Mouse (Mus musculus): ENCODE results near the gene Epn1. TPM values are rescaled to one million over a fixed set of nuclear protein-coding genes. Genes with fewer than 3 reads are reported as not detected.

Epn1 gene
- polyA plus RNA-seq, 1 experiment from 2014 or later = 65.1 TPM

DNA sequence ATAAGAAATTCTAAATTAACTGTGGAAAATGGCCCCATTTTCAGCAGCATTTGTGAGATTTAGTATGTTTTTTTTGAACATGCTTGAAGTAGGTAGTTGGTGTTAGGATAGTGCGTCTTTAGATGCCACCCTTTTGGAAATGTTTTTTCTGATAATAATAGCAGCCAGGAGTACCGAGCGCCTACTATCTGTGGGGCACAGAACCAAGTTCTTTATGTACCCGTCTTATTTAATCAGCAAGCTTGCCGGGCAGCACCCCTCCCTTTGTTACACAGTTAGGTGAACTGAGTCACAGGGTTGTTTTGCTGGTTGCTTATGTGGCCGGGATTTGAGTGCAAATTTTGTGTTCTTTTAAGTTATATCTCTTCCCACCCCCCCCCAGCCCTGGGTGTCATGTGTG, 1.2 kb downstream of the Epn1 start:
- DNase-seq (ENCODE audit: low spot score) = no peak
- no peaks in the 10 kb centered on the region for H3K9me3 ChIP-seq (ENCODE audit: control insufficient read depth, low read length)
- no peaks in the 10 kb centered on the region for H3K27me3 ChIP-seq (replicated peaks; ENCODE audit: control insufficient read depth, insufficient read depth, low read length)
- H3K4me1 ChIP-seq (replicated peaks; ENCODE audit: control insufficient read depth, insufficient read depth, low read length) = peaks cover 10% of the 10 kb centered on the region
- H3K36me3 ChIP-seq (ENCODE audit: control insufficient read depth, insufficient read depth, low read length) = peaks cover 62% of the 10 kb centered on the region
- 68% methylated on average over 6 of the region's 6 CpGs for WGBS
- H3K4me3 ChIP-seq (ENCODE audit: low read depth, low read length) = peak overlapping the region; percentile 96
- H3K4me2 ChIP-seq (ENCODE audit: low read length) = peak overlapping the region; percentile 66
- no peak for ATAC-seq (replicated peaks; ENCODE audit: low FRiP score, low TSS enrichment, low read depth)
- H3K27ac ChIP-seq (ENCODE audit: low read depth) = no peak overlapping the region
- peak overlapping the region; percentile 95 for H3K9ac ChIP-seq (ENCODE audit: low read length)

DNA sequence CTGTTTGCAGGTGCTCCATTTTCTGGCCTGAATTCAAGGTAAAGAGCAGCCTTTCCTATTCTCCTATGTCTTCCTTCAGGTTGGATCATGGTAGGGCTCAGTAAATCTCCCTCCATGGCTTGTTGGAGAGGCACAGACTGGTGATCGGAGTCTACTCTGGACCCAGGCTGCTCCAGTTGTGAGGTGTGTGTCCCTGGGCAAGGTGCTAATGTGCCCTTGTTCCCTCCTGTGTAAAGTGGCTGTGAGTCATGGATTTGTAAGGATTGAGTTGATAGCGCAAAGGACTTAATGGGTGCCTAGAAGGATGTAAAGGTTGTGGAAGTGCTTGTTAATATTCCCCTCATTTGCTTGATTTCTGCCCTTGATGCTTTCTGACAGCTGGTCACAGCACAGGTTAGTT, 1.9 kb downstream of the Epn1 start:
- Histone ChIP-seq H3K4me3 (ENCODE audit: low read depth, low read length) (no peak overlapping the region), H3K9ac (ENCODE audit: low read length) (no peak overlapping the region), H3K4me2 (ENCODE audit: low read length) (peak overlapping the region; percentile 66), H3K27ac (ENCODE audit: low read depth) (no peak overlapping the region), H3K27me3 (replicated peaks; ENCODE audit: control insufficient read depth, insufficient read depth, low read length) (no peaks in the 10 kb centered on the region), H3K9me3 (ENCODE audit: control insufficient read depth, low read length) (no peaks in the 10 kb centered on the region), H3K4me1 (replicated peaks; ENCODE audit: control insufficient read depth, insufficient read depth, low read length) (peaks cover 10% of the 10 kb centered on the region), H3K36me3 (ENCODE audit: control insufficient read depth, insufficient read depth, low read length) (peaks cover 59% of the 10 kb centered on the region)
- ATAC-seq (replicated peaks; ENCODE audit: low FRiP score, low TSS enrichment, low read depth) (no peak), DNase-seq (ENCODE audit: low spot score) (no peak)
- WGBS = 97% methylated on average over 2 of the region's 2 CpGs

DNA sequence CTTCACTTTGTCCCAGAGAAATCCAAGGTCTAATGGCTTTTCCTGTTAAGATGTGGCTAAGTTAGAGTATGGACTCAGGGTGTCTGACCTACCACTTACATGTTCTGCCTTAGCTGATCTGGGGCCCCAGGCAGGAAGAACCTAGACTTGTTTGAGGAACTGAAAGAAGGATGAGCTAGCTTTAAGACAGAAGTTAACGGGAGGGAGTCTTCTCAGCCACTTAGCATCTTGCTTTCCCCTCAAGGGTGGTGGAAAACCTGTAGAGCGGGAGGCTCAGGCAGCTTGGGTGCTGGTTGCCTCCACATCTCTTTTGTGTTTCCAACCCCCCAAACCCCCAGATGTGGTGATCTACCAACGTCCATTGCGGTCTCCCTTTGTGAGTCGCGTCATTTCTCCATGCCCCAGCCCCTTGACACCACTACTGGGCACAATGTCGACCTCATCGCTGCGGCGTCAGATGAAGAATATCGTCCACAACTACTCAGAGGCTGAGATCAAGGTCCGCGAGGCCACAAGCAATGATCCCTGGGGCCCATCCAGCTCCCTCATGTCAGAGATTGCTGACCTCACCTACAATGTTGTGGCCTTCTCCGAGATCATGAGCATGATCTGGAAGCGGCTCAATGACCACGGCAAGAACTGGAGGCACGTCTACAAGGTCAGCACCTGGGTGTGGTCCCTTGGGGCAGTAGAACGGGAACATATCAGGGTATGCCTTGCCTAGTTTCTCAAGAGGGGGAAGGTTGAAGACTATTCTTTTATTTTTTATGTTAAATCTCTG, 3.5 kb downstream of the Epn1 start:
- Histone ChIP-seq H3K27me3 (replicated peaks; ENCODE audit: control insufficient read depth, insufficient read depth, low read length) (no peaks in the 10 kb centered on the region), H3K36me3 (ENCODE audit: control insufficient read depth, insufficient read depth, low read length) (peaks cover 48% of the 10 kb centered on the region), H3K4me3 (ENCODE audit: low read depth, low read length) (no peak overlapping the region), H3K4me1 (replicated peaks; ENCODE audit: control insufficient read depth, insufficient read depth, low read length) (peaks cover 10% of the 10 kb centered on the region), H3K4me2 (ENCODE audit: low read length) (no peak overlapping the region), H3K9ac (ENCODE audit: low read length) (no peak overlapping the region), H3K9me3 (ENCODE audit: control insufficient read depth, low read length) (no peaks in the 10 kb centered on the region), H3K27ac (ENCODE audit: low read depth) (no peak overlapping the region)
- DNase-seq (ENCODE audit: low spot score) (no peak), ATAC-seq (replicated peaks; ENCODE audit: low FRiP score, low TSS enrichment, low read depth) (no peak)
- WGBS = 89% methylated on average over 18 of the region's 18 CpGs

DNA sequence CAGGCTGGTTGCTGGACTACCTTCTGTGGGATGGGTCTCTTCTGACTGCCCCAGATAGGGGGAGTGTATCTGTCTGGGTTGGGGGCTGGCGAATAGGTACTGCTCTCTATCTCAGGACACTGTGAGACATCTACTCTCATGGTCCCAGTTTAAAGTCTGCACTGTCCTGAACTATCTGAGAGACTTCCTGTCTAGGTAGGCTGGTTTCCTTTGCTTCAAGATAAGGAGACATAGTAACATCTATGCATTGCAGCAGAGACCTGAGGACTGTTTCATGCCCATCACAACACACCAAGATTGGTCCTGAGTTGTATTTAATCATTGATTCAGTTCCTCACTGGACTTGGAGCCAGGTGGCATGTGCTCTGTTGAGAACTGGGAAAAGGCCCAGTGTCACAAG, 5.5 kb downstream of the Epn1 start:
- Histone ChIP-seq H3K36me3 (ENCODE audit: control insufficient read depth, insufficient read depth, low read length) (peaks cover 52% of the 10 kb centered on the region), H3K4me3 (ENCODE audit: low read depth, low read length) (no peak overlapping the region), H3K4me2 (ENCODE audit: low read length) (no peak overlapping the region), H3K4me1 (replicated peaks; ENCODE audit: control insufficient read depth, insufficient read depth, low read length) (peaks cover 10% of the 10 kb centered on the region), H3K27me3 (replicated peaks; ENCODE audit: control insufficient read depth, insufficient read depth, low read length) (no peaks in the 10 kb centered on the region), H3K9me3 (ENCODE audit: control insufficient read depth, low read length) (no peaks in the 10 kb centered on the region), H3K9ac (ENCODE audit: low read length) (no peak overlapping the region), H3K27ac (ENCODE audit: low read depth) (no peak overlapping the region)
- WGBS = 95% methylated on average over 1 of the region's 1 CpGs
- DNase-seq (ENCODE audit: low spot score) (no peak), ATAC-seq (replicated peaks; ENCODE audit: low FRiP score, low TSS enrichment, low read depth) (no peak)

DNA sequence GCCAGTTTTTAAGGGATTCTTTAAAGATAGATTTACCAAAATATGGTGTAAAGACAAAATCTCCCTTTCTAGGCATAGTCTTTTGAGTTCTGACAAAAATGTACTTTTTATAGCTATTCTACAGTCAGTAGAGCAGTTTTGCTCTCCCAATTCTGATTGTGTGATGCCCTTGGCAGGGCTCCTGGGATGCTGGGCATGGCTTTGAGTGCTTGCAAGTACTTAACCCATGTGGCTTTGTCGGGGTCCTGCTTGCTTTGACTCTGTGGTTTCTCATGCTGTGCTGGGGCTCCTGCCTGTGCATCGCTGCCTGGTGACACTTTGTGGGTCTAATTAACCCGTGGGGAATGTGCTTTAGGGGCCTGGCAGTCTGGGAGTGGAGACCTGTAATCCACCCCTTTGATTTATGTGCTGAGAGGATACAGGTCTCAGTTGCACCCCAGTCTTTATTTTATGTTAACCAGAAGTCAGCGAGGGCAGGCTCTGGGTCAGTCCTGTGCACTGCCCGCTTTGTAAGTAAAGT, 6.9 kb downstream of the Epn1 start:
- 69% methylated on average over 5 of the region's 5 CpGs for WGBS
- ATAC-seq (replicated peaks; ENCODE audit: low FRiP score, low TSS enrichment, low read depth) (no peak), DNase-seq (ENCODE audit: low spot score) (no peak)
- Histone ChIP-seq H3K36me3 (ENCODE audit: control insufficient read depth, insufficient read depth, low read length) (peaks cover 66% of the 10 kb centered on the region), H3K27me3 (replicated peaks; ENCODE audit: control insufficient read depth, insufficient read depth, low read length) (no peaks in the 10 kb centered on the region), H3K27ac (ENCODE audit: low read depth) (no peak overlapping the region), H3K4me3 (ENCODE audit: low read depth, low read length) (no peak overlapping the region), H3K4me1 (replicated peaks; ENCODE audit: control insufficient read depth, insufficient read depth, low read length) (peaks cover 2% of the 10 kb centered on the region), H3K4me2 (ENCODE audit: low read length) (no peak overlapping the region), H3K9me3 (ENCODE audit: control insufficient read depth, low read length) (no peaks in the 10 kb centered on the region), H3K9ac (ENCODE audit: low read length) (no peak overlapping the region)

DNA sequence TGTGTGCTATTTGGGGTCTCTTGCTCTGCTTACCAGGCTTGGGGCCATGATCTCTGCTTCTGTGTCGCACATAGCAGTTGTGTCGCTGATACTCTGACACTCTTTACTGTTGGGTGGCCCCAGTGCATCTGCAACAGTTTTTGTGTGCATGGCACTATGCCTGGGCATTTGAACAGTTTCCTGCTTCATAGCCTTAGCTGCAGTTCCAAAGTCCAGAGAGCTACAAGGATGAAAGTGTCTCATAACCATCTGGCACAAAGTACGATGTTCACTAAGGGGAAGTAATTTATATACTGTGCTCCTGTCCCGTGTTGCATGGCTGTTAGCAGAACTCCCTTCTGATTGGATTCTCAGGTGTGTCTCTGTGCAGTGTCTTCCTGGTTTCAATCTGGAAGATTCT, 7.9 kb downstream of the Epn1 start:
- Histone ChIP-seq H3K27ac (ENCODE audit: low read depth) (no peak overlapping the region), H3K9ac (ENCODE audit: low read length) (no peak overlapping the region), H3K27me3 (replicated peaks; ENCODE audit: control insufficient read depth, insufficient read depth, low read length) (no peaks in the 10 kb centered on the region), H3K9me3 (ENCODE audit: control insufficient read depth, low read length) (no peaks in the 10 kb centered on the region), H3K4me1 (replicated peaks; ENCODE audit: control insufficient read depth, insufficient read depth, low read length) (no peaks in the 10 kb centered on the region), H3K36me3 (ENCODE audit: control insufficient read depth, insufficient read depth, low read length) (peaks cover 75% of the 10 kb centered on the region), H3K4me2 (ENCODE audit: low read length) (no peak overlapping the region), H3K4me3 (ENCODE audit: low read depth, low read length) (no peak overlapping the region)
- DNase-seq (ENCODE audit: low spot score) (no peak), ATAC-seq (replicated peaks; ENCODE audit: low FRiP score, low TSS enrichment, low read depth) (no peak)
- 75% methylated on average over 4 of the region's 4 CpGs for WGBS

DNA sequence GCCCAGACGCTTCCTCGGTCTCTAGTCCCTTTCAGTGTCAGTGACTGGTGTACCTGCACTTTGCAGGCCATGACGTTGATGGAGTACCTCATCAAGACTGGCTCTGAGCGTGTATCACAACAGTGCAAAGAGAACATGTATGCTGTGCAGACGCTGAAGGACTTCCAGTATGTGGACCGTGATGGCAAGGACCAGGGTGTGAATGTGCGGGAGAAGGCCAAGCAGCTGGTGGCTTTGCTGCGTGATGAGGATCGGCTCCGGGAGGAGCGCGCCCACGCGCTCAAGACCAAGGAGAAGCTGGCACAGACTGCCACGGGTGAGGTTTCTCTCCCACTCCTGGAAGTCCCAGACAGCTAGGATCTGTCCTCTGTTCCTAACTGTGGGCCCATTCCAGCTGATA, 9.8 kb downstream of the Epn1 start:
- no peak overlapping the region for H3K4me3 ChIP-seq (ENCODE audit: low read depth, low read length)
- no peak overlapping the region for H3K27ac ChIP-seq (ENCODE audit: low read depth)
- no peak overlapping the region for H3K4me2 ChIP-seq (ENCODE audit: low read length)
- ATAC-seq (replicated peaks; ENCODE audit: low FRiP score, low TSS enrichment, low read depth) (no peak), DNase-seq (ENCODE audit: low spot score) (no peak)
- H3K4me1 ChIP-seq (replicated peaks; ENCODE audit: control insufficient read depth, insufficient read depth, low read length) = no peaks in the 10 kb centered on the region
- no peaks in the 10 kb centered on the region for H3K9me3 ChIP-seq (ENCODE audit: control insufficient read depth, low read length)
- peaks cover 76% of the 10 kb centered on the region for H3K36me3 ChIP-seq (ENCODE audit: control insufficient read depth, insufficient read depth, low read length)
- 93% methylated on average over 15 of the region's 15 CpGs for WGBS
- no peak overlapping the region for H3K9ac ChIP-seq (ENCODE audit: low read length)
- H3K27me3 ChIP-seq (replicated peaks; ENCODE audit: control insufficient read depth, insufficient read depth, low read length) = no peaks in the 10 kb centered on the region

DNA sequence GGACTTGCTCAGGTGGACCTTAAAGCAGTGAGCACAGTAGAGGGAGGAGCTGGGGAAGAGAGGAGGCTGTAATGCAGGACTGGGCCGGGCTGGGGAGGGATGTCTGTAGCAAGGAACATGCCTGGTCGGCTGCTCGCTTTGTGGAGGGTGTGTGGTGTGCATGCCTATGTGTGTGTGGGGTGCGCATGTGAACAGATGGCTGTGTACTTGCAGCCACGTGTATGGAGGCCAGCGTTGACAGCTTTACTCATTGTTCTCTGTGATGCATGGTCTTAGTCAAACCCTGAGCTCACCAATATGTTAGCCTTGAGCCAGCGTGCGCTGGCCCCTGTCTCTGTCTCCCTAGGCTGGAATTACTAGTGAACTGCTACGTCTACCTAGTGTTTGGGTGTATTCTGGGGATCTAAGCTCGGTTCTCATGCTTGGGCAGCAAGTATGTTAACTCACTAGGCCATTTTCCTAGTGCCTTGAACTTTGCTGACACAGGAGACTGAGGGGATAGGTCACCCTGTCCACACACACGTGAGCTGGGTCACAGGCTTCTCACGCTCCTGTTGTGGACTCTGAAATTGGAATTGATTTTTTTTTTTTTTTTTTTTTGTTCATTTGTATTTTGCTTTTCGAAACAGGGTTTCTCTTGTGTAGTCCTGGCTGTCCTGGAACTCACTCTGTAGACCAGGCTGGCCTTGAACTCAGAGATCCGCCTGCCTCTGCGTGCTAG, 11.1 kb downstream of the Epn1 start:
- no peak overlapping the region for H3K4me3 ChIP-seq (ENCODE audit: low read depth, low read length)
- H3K4me2 ChIP-seq (ENCODE audit: low read length) = no peak overlapping the region
- WGBS = 91% methylated on average over 15 of the region's 15 CpGs
- ATAC-seq (replicated peaks; ENCODE audit: low FRiP score, low TSS enrichment, low read depth) (no peak), DNase-seq (ENCODE audit: low spot score) (no peak)
- H3K9ac ChIP-seq (ENCODE audit: low read length) = no peak overlapping the region
- no peak overlapping the region for H3K27ac ChIP-seq (ENCODE audit: low read depth)
- H3K27me3 ChIP-seq (replicated peaks; ENCODE audit: control insufficient read depth, insufficient read depth, low read length) = no peaks in the 10 kb centered on the region
- H3K4me1 ChIP-seq (replicated peaks; ENCODE audit: control insufficient read depth, insufficient read depth, low read length) = no peaks in the 10 kb centered on the region
- no peaks in the 10 kb centered on the region for H3K9me3 ChIP-seq (ENCODE audit: control insufficient read depth, low read length)
- peaks cover 76% of the 10 kb centered on the region for H3K36me3 ChIP-seq (ENCODE audit: control insufficient read depth, insufficient read depth, low read length)

Measured in intestine, embryonic 14.5 days (tissue).